Mouse (Mus musculus) G1E (cell line): ENCODE data around the gene Tnnc2. TPM values are rescaled to one million over a fixed set of nuclear protein-coding genes. Genes with fewer than 3 reads are reported as not detected.

ENCODE experiments used
- ATAC-seq: 2 replicates; pipeline ENCODE4 v1.8.0; 2016; ENCODE audit warnings: mild to moderate bottlenecking; ENCODE audit not compliant: insufficient number of reproducible peaks, poor library complexity, low FRiP score, severe bottlenecking; ENCODE audit errors: extremely low read depth
- DNase-seq: peaks from one replicate; pipeline ENCODE4 v3.0.0; 2012; ENCODE audit warnings: low spot score
- H3K27me3 ChIP-seq: 2 replicates; pipeline ENCODE4 v1.6.1; 2012; ENCODE audit warnings: mild to moderate bottlenecking, low read length, inconsistent platforms; ENCODE audit not compliant: insufficient read depth
- H3K36me3 ChIP-seq: replicated peaks from 2 replicates; pipeline ENCODE3; 2012; ENCODE audit warnings: mild to moderate bottlenecking, inconsistent platforms
- H3K4me1 ChIP-seq: 2 replicates; pipeline ENCODE4 v1.6.1; 2012; ENCODE audit warnings: low read depth, low read length, inconsistent platforms, mixed read lengths; ENCODE audit not compliant: insufficient read depth
- H3K4me3 ChIP-seq: 2 replicates; pipeline ENCODE4 v1.5.1; 2012; ENCODE audit warnings: low read depth, mild to moderate bottlenecking, inconsistent platforms, low read length, moderate library complexity, mixed read lengths
- H3K9me3 ChIP-seq: replicated peaks from 2 replicates; pipeline ENCODE4 v1.6.1; 2012; ENCODE audit warnings: inconsistent platforms
- CTCF ChIP-seq: IDR thresholded peaks from 2 replicates; pipeline ENCODE4 v1.5.1; 2012; ENCODE audit warnings: low read depth, low read length, inconsistent platforms, mixed read lengths
- GATA1 ChIP-seq: IDR thresholded peaks from 2 replicates; pipeline ENCODE4 v1.6.1; 2012; ENCODE audit warnings: borderline replicate concordance, low read length, inconsistent platforms, mixed read lengths
- GATA2 ChIP-seq: IDR thresholded peaks from 2 replicates; pipeline ENCODE4 v1.6.1; 2012; ENCODE audit warnings: low read depth, low read length, inconsistent platforms, borderline replicate concordance
- POLR2AphosphoS5 ChIP-seq: IDR thresholded peaks from 2 replicates; pipeline ENCODE4 v1.6.1; 2012; ENCODE audit warnings: low read depth, low read length, inconsistent platforms; ENCODE audit not compliant: insufficient replicate concordance
- TAL1 ChIP-seq: conservative IDR thresholded peaks from 2 replicates; pipeline ENCODE4 v1.6.1; 2012; ENCODE audit warnings: low read depth, low read length, inconsistent platforms, mixed read lengths
- polyA plus RNA-seq: library from polyadenylated mRNA; stranded (reverse); fragments of >175 nt; gene quantifications from 2 replicates; pipeline ENCODE4 v1.2.3, GENCODE M21; 2012
- total RNA-seq, 2 experiments: library from RNA; stranded (forward) in 1 of 2; stranded (reverse) in 1 of 2; fragments of 200-1000 nt in 1 of 2; fragments of >200 nt in 1 of 2; fragmentation: Nextera tagmentation in 1 of 2; gene quantifications; 2 replicates each; pipeline ENCODE4 v1.2.3; 2014 to 2017

Tnnc2 gene
- total and polyA plus RNA-seq, 3 experiments, result not detected

- H3K9me3 ChIP-seq, result no peaks in the 10 kb centered on the region
- no peaks in the 10 kb centered on the region for H3K4me1 ChIP-seq
- H3K4me3 ChIP-seq, result no peak overlapping the region
- no peak for TF ChIP-seq GATA2
- no peak for TF ChIP-seq POLR2AphosphoS5
- TF ChIP-seq GATA1, result no peak
- DNase-seq (no peak), ATAC-seq (no peak)
- peaks cover 23% of the 10 kb centered on the region for H3K27me3 ChIP-seq
- H3K36me3 ChIP-seq, result no peaks in the 10 kb centered on the region
Observed at GRCm38 (mm10) chr2:164737377-164738090, 42.2 kb downstream of the Tnnc2 start.

- Histone ChIP-seq H3K9me3 (no peaks in the 10 kb centered on the region), H3K4me1 (no peaks in the 10 kb centered on the region), H3K27me3 (peaks cover 21% of the 10 kb centered on the region), H3K4me3 (no peak overlapping the region), H3K36me3 (no peaks in the 10 kb centered on the region)
- DNase-seq, result no peak
- TF ChIP-seq POLR2AphosphoS5 (no peak), CTCF (no peak)
- ATAC-seq, result no peak
Observed at GRCm38 (mm10) chr2:164735446-164735845, 44.3 kb downstream of the Tnnc2 start.

DNA sequence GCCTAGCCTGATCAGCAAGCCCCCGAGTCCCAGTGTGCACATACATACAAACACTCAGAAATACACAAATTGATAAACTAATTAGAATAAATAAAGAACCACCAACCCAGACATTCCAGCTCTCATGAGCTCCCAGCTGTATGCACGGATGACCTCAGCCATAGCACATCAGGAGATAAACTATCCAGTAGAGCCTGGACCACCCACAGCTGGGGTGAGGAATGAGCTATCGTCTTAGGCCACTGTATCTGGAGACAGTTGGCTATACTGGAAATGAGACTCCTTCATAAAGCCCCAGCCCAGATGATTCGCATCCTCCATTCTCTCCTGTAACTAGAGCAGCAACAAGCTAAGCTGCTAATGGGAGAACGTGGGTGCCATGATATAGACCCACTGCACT is 44.9 kb downstream of the Tnnc2 start:
- H3K4me1 ChIP-seq, result no peaks in the 10 kb centered on the region

GRCm38 (mm10) chr2:164733259-164733658 is 46.5 kb downstream of the Tnnc2 start:
- peaks cover 16% of the 10 kb centered on the region for H3K27me3 ChIP-seq
- H3K36me3 ChIP-seq, result no peaks in the 10 kb centered on the region
- no peak for TF ChIP-seq POLR2AphosphoS5
- TF ChIP-seq TAL1, result no peak
- no peak for TF ChIP-seq GATA2
- TF ChIP-seq GATA1, result no peak
- no peak for TF ChIP-seq CTCF
- H3K4me3 ChIP-seq, result no peak overlapping the region
- ATAC-seq, result no peak
- H3K4me1 ChIP-seq, result no peaks in the 10 kb centered on the region
- no peaks in the 10 kb centered on the region for H3K9me3 ChIP-seq
- DNase-seq, result no peak

More for the DNA sequence above, 44.9 kb downstream of the Tnnc2 start:
- ATAC-seq (no peak), DNase-seq (no peak)
- Histone ChIP-seq H3K4me3 (no peak overlapping the region), H3K9me3 (no peaks in the 10 kb centered on the region), H3K27me3 (peaks cover 17% of the 10 kb centered on the region), H3K36me3 (no peaks in the 10 kb centered on the region)
- no peak for TF ChIP-seq POLR2AphosphoS5
- no peak for TF ChIP-seq GATA1
- TF ChIP-seq CTCF, result no peak
- no peak for TF ChIP-seq TAL1
- TF ChIP-seq GATA2, result no peak

DNA sequence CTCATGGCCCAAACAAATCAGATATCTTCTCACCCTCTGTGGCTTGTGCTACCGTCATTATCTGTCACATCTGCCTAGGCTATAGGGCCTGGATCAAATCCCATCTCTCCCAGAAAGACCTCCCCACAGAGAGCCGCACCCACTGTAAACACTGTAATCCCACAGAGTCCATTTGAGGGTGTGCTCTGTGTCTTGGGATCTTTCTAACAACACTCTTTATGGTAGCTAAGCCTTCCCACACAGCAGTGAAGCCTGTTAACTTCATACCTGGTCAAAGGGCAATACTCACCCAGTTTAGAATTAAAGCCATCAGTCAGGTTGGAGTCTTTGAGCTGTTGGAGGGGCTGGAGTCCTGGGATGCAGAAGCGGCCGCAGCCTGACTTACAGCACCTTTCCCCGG is 48.0 kb downstream of the Tnnc2 start:
- Histone ChIP-seq H3K4me3 (no peak overlapping the region), H3K27me3 (peaks cover 16% of the 10 kb centered on the region), H3K36me3 (no peaks in the 10 kb centered on the region), H3K4me1 (no peaks in the 10 kb centered on the region), H3K9me3 (no peaks in the 10 kb centered on the region)
- TF ChIP-seq GATA2 (no peak), TAL1 (no peak), GATA1 (no peak), POLR2AphosphoS5 (no peak), CTCF (no peak)
- no peak for DNase-seq
- no peak for ATAC-seq

Other genes starting within 250 kb of the Tnnc2 start
Only the 20 nearest of the 28 such genes appear.
- gene Wfdc16, start 141.2 kb downstream of the Tnnc2 start, total RNA-seq (2014; fragmentation: Nextera tagmentation), result not detected in 2 replicates
- 0.17 TPM in 1 of 2 replicates, not detected in the other for gene Wfdc16, start 141.2 kb downstream of the Tnnc2 start, total RNA-seq (2017)
- gene Wfdc16, start 141.2 kb downstream of the Tnnc2 start, polyA plus RNA-seq, result not detected in 2 replicates
- not detected in 2 replicates for gene Wfdc10, start 123.9 kb downstream of the Tnnc2 start, total RNA-seq (2014; fragmentation: Nextera tagmentation)
- gene Wfdc10, start 123.9 kb downstream of the Tnnc2 start, total RNA-seq (2017), result 0.64 TPM in 1 of 2 replicates, not detected in the other
- not detected in 2 replicates for gene Wfdc10, start 123.9 kb downstream of the Tnnc2 start, polyA plus RNA-seq
- not detected in 2 replicates for gene Wfdc9, start 123.4 kb downstream of the Tnnc2 start, total RNA-seq (2014; fragmentation: Nextera tagmentation)
- gene Wfdc9, start 123.4 kb downstream of the Tnnc2 start, total RNA-seq (2017), result not detected in 2 replicates
- not detected in 2 replicates for gene Wfdc9, start 123.4 kb downstream of the Tnnc2 start, polyA plus RNA-seq
- not detected in 2 replicates for gene Wfdc11, start 105.9 kb downstream of the Tnnc2 start, total RNA-seq (2014; fragmentation: Nextera tagmentation)
- gene Wfdc11, start 105.9 kb downstream of the Tnnc2 start, total RNA-seq (2017), result not detected in 2 replicates
- not detected in 2 replicates for gene Wfdc11, start 105.9 kb downstream of the Tnnc2 start, polyA plus RNA-seq
- not detected in 2 replicates for gene Wfdc13, start 94.9 kb downstream of the Tnnc2 start, total RNA-seq (2014; fragmentation: Nextera tagmentation)
- 0.11 TPM in 1 of 2 replicates, not detected in the other for gene Wfdc13, start 94.9 kb downstream of the Tnnc2 start, total RNA-seq (2017)
- not detected in 2 replicates for gene Wfdc13, start 94.9 kb downstream of the Tnnc2 start, polyA plus RNA-seq
- gene Spint4, start 81.5 kb downstream of the Tnnc2 start, total RNA-seq (2014; fragmentation: Nextera tagmentation), result not detected in 2 replicates
- 0.16 TPM in 1 of 2 replicates, not detected in the other for gene Spint4, start 81.5 kb downstream of the Tnnc2 start, total RNA-seq (2017)
- not detected in 2 replicates for gene Spint4, start 81.5 kb downstream of the Tnnc2 start, polyA plus RNA-seq
- gene Spint5, start 64.7 kb downstream of the Tnnc2 start, total RNA-seq (2014; fragmentation: Nextera tagmentation), result not detected in 2 replicates
- gene Spint5, start 64.7 kb downstream of the Tnnc2 start, total RNA-seq (2017), result not detected in 2 replicates
- not detected in 2 replicates for gene Spint5, start 64.7 kb downstream of the Tnnc2 start, polyA plus RNA-seq
- 1.4 and 2.0 TPM in 2 replicates for gene Wfdc3, start 34.0 kb downstream of the Tnnc2 start, total RNA-seq (2014; fragmentation: Nextera tagmentation)
- gene Wfdc3, start 34.0 kb downstream of the Tnnc2 start, total RNA-seq (2017), result 0.98 and 1.5 TPM in 2 replicates
- gene Wfdc3, start 34.0 kb downstream of the Tnnc2 start, polyA plus RNA-seq, result 0.03 TPM in 1 of 2 replicates, not detected in the other
- 58.1 and 86.2 TPM in 2 replicates for gene Dnttip1, start 34.0 kb downstream of the Tnnc2 start, total RNA-seq (2014; fragmentation: Nextera tagmentation)
- 18.0 and 23.8 TPM in 2 replicates for gene Dnttip1, start 34.0 kb downstream of the Tnnc2 start, total RNA-seq (2017)
- gene Dnttip1, start 34.0 kb downstream of the Tnnc2 start, polyA plus RNA-seq, result 122 and 135 TPM in 2 replicates
- gene Ube2c, start 10.1 kb downstream of the Tnnc2 start, total RNA-seq (2014; fragmentation: Nextera tagmentation), result 351 and 411 TPM in 2 replicates
- 127 and 135 TPM in 2 replicates for gene Ube2c, start 10.1 kb downstream of the Tnnc2 start, total RNA-seq (2017)
- 102 and 111 TPM in 2 replicates for gene Ube2c, start 10.1 kb downstream of the Tnnc2 start, polyA plus RNA-seq
- gene Snx21, start 5.9 kb upstream of the Tnnc2 start, total RNA-seq (2014; fragmentation: Nextera tagmentation), result 4.7 and 6.8 TPM in 2 replicates
- 1.3 and 1.7 TPM in 2 replicates for gene Snx21, start 5.9 kb upstream of the Tnnc2 start, total RNA-seq (2017)
- 3.5 and 5.0 TPM in 2 replicates for gene Snx21, start 5.9 kb upstream of the Tnnc2 start, polyA plus RNA-seq
- gene Acot8, start 24.9 kb upstream of the Tnnc2 start, total RNA-seq (2014; fragmentation: Nextera tagmentation), result 12.9 and 16.6 TPM in 2 replicates
- gene Acot8, start 24.9 kb upstream of the Tnnc2 start, total RNA-seq (2017), result 20.8 and 24.0 TPM in 2 replicates
- 45.4 and 51.6 TPM in 2 replicates for gene Acot8, start 24.9 kb upstream of the Tnnc2 start, polyA plus RNA-seq
- 7.1 and 10.2 TPM in 2 replicates for gene Zswim3, start 25.1 kb upstream of the Tnnc2 start, total RNA-seq (2014; fragmentation: Nextera tagmentation)
- gene Zswim3, start 25.1 kb upstream of the Tnnc2 start, total RNA-seq (2017), result 4.2 and 5.3 TPM in 2 replicates
- 1.1 and 1.2 TPM in 2 replicates for gene Zswim3, start 25.1 kb upstream of the Tnnc2 start, polyA plus RNA-seq
- 19.0 and 22.2 TPM in 2 replicates for gene Zswim1, start 42.7 kb upstream of the Tnnc2 start, total RNA-seq (2014; fragmentation: Nextera tagmentation)
- gene Zswim1, start 42.7 kb upstream of the Tnnc2 start, total RNA-seq (2017), result 3.8 and 4.1 TPM in 2 replicates
- 33.9 and 38.4 TPM in 2 replicates for gene Zswim1, start 42.7 kb upstream of the Tnnc2 start, polyA plus RNA-seq
- not detected in 2 replicates for gene Spata25, start 48.6 kb upstream of the Tnnc2 start, total RNA-seq (2014; fragmentation: Nextera tagmentation)
- gene Spata25, start 48.6 kb upstream of the Tnnc2 start, total RNA-seq (2017), result not detected in 2 replicates
- gene Spata25, start 48.6 kb upstream of the Tnnc2 start, polyA plus RNA-seq, result not detected in 2 replicates
- gene Ctsa, start 52.9 kb upstream of the Tnnc2 start, total RNA-seq (2014; fragmentation: Nextera tagmentation), result 24.7 and 40.4 TPM in 2 replicates
- 58.7 and 67.0 TPM in 2 replicates for gene Ctsa, start 52.9 kb upstream of the Tnnc2 start, total RNA-seq (2017)
- 37.0 and 68.2 TPM in 2 replicates for gene Ctsa, start 52.9 kb upstream of the Tnnc2 start, polyA plus RNA-seq
- not detected in 2 replicates for gene Neurl2, start 53.5 kb upstream of the Tnnc2 start, total RNA-seq (2014; fragmentation: Nextera tagmentation)
- gene Neurl2, start 53.5 kb upstream of the Tnnc2 start, total RNA-seq (2017), result 0.27 TPM in 1 of 2 replicates, not detected in the other
- gene Neurl2, start 53.5 kb upstream of the Tnnc2 start, polyA plus RNA-seq, result 0.10 TPM in 1 of 2 replicates, not detected in the other
- not detected in 2 replicates for gene Pltp, start 77.7 kb upstream of the Tnnc2 start, total RNA-seq (2014; fragmentation: Nextera tagmentation)
- not detected in 2 replicates for gene Pltp, start 77.7 kb upstream of the Tnnc2 start, total RNA-seq (2017)
- gene Pltp, start 77.7 kb upstream of the Tnnc2 start, polyA plus RNA-seq, result not detected in 2 replicates
- 54.7 and 61.3 TPM in 2 replicates for gene Pcif1, start 99.3 kb upstream of the Tnnc2 start, total RNA-seq (2014; fragmentation: Nextera tagmentation)
- gene Pcif1, start 99.3 kb upstream of the Tnnc2 start, total RNA-seq (2017), result 31.7 and 35.5 TPM in 2 replicates
- 137 TPM in 2 replicates for gene Pcif1, start 99.3 kb upstream of the Tnnc2 start, polyA plus RNA-seq
- 30.6 and 31.4 TPM in 2 replicates for gene Zfp335, start 131.8 kb upstream of the Tnnc2 start, total RNA-seq (2014; fragmentation: Nextera tagmentation)
- 8.7 and 9.8 TPM in 2 replicates for gene Zfp335, start 131.8 kb upstream of the Tnnc2 start, total RNA-seq (2017)
- 48.3 and 49.6 TPM in 2 replicates for gene Zfp335, start 131.8 kb upstream of the Tnnc2 start, polyA plus RNA-seq